Mouse (Mus musculus) heart, postnatal 0 days (tissue): ENCODE results near the gene Fam168a.

Source experiments
- CTCF ChIP-seq: IDR thresholded peaks from 2 replicates; pipeline ENCODE4 v1.5.1; 2016; ENCODE audit warnings: antibody characterized with exemption, control low read depth, low read depth
- EP300 ChIP-seq: IDR thresholded peaks from 2 replicates; pipeline ENCODE4 v1.6.1; 2016; ENCODE audit warnings: antibody characterized with exemption, low read depth

GRCm38 (mm10) chr7:100847131-100847530 is 140.7 kb downstream of the Fam168a start:
- TF ChIP-seq CTCF = no peak
- no peak for TF ChIP-seq EP300
